Mouse (Mus musculus) lung, adult 2 months (tissue): ENCODE results near the gene Colgalt2.

Experiments used
- CTCF ChIP-seq: fragments of 200-500 bp; IDR thresholded peaks from 2 replicates; pipeline ENCODE4 v1.5.1; 2011; ENCODE audit warnings: mild to moderate bottlenecking, low read length, control low read depth; ENCODE audit not compliant: insufficient read depth
- POLR2A ChIP-seq: fragments of 200-500 bp; IDR thresholded peaks from 2 replicates; pipeline ENCODE4 v1.6.1; 2011; ENCODE audit warnings: low read depth, mild to moderate bottlenecking, control low read depth, low read length, borderline replicate concordance; ENCODE audit errors: extremely low read depth

- no peak for TF ChIP-seq CTCF
- TF ChIP-seq POLR2A: no peak
Observed at GRCm38 (mm10) chr1:152549061-152549738, 149.6 kb downstream of the Colgalt2 start.
